22 mouse cellular contexts compared by ENCODE assay signal in genomic region chr16:97977722-97978121, GRCm38 (mm10).
"Had no signal": no experiment of that assay in that cellular context is flagged by ENCODE, and none has a peak within 500 bp of the region (broad histone marks: within the 10 kb centered on the region; RNA-seq: fewer than 3 reads in every experiment).

No protein-coding gene starts in this region.

- DNase-seq: kidney, adult 18-20 months; kidney, adult 9 months; kidney, postnatal 25 days; layer of hippocampus, adult 9-11 months; lung, embryonic 14.5 days; midbrain, embryonic 14.5 days; right cerebral cortex, adult 18-20 months; right cerebral cortex, postnatal 14 days; right cerebral cortex, postnatal 4 days; thymus, adult 2 months; thymus, postnatal 14 days; thymus, postnatal 4 days had no signal

- H3K9ac ChIP-seq: limb, embryonic 13.5 days; lung, embryonic 14.5 days had no signal

- H3K27me3 ChIP-seq: limb, embryonic 13.5 days; megakaryocyte, embryonic 14.5 days had no signal

- H3K36me3 ChIP-seq: limb, embryonic 10.5 days; limb, embryonic 13.5 days had no signal

- H3K4me1 ChIP-seq: limb, embryonic 10.5 days; limb, embryonic 13.5 days had no signal

- H3K4me3 ChIP-seq: layer of hippocampus, adult 2 months; limb, embryonic 10.5 days; limb, embryonic 13.5 days; megakaryocyte, embryonic 14.5 days had no signal

- H3K9me3 ChIP-seq: limb, embryonic 10.5 days; limb, embryonic 13.5 days; megakaryocyte, embryonic 14.5 days had no signal

- ATAC-seq: intestine, embryonic 16.5 days; lung, postnatal 0 days had no signal

- H3K4me2 ChIP-seq: limb, embryonic 13.5 days; lung, embryonic 14.5 days; midbrain, embryonic 11.5 days had no signal

- H3K27ac ChIP-seq: kidney, postnatal 0 days; layer of hippocampus, adult 2 months; limb, embryonic 10.5 days; limb, embryonic 13.5 days; macrophage; stomach, postnatal 0 days had no signal
